Mouse (Mus musculus): ENCODE results near the gene Palmd.

Gene Palmd

GRCm38 (mm10) chr3:116968540-116968997 lies at the start of gene Palmd:
Gene Palmd, minus strand, starts transcription at chr3:116968987.
- DNase-seq (ENCODE audit: low spot score): no peak

- DNase-seq (ENCODE audit: low spot score): no peak
Measured at GRCm38 (mm10) chr3:117010182-117010581, 41.4 kb upstream of the Palmd start.

- no peak for DNase-seq (ENCODE audit: low spot score)
Measured at GRCm38 (mm10) chr3:117007340-117007739, 38.6 kb upstream of the Palmd start.

- DNase-seq (ENCODE audit: low spot score): no peak
Measured at GRCm38 (mm10) chr3:117006636-117007035, 37.8 kb upstream of the Palmd start.

GRCm38 (mm10) chr3:117003379-117003778 lies 34.6 kb upstream of the Palmd start:
- DNase-seq (ENCODE audit: low spot score): no peak

GRCm38 (mm10) chr3:117001686-117002485 lies 33.1 kb upstream of the Palmd start:
- DNase-seq (ENCODE audit: low spot score): no peak

- DNase-seq (ENCODE audit: low spot score): no peak
Measured at GRCm38 (mm10) chr3:116993011-116993410, 24.2 kb upstream of the Palmd start.

- DNase-seq (ENCODE audit: low spot score): no peak
Measured at GRCm38 (mm10) chr3:116991180-116991579, 22.4 kb upstream of the Palmd start.

- no peak for DNase-seq (ENCODE audit: low spot score)
Measured at GRCm38 (mm10) chr3:116988221-116988620, 19.4 kb upstream of the Palmd start.

- no peak for DNase-seq (ENCODE audit: low spot score)
Measured at GRCm38 (mm10) chr3:116986451-116986850, 17.7 kb upstream of the Palmd start.

GRCm38 (mm10) chr3:116985741-116986140 lies 17.0 kb upstream of the Palmd start:
- no peak for DNase-seq (ENCODE audit: low spot score)

GRCm38 (mm10) chr3:116985042-116985455 lies 16.3 kb upstream of the Palmd start:
- no peak for DNase-seq (ENCODE audit: low spot score)

- no peak for DNase-seq (ENCODE audit: low spot score)
Measured at GRCm38 (mm10) chr3:116981811-116982575, 13.2 kb upstream of the Palmd start.

- DNase-seq (ENCODE audit: low spot score): no peak
Measured at GRCm38 (mm10) chr3:116969786-116970185, 999 bp upstream of the Palmd start.

GRCm38 (mm10) chr3:116969003-116969402 lies 216 bp upstream of the Palmd start:
- no peak for DNase-seq (ENCODE audit: low spot score)

- no peak for DNase-seq (ENCODE audit: low spot score)
Measured at GRCm38 (mm10) chr3:116967967-116968366, 820 bp downstream of the Palmd start, which contains the start of gene 4930455H04Rik. Gene 4930455H04Rik, plus strand, starts transcription at chr3:116968267.

GRCm38 (mm10) chr3:116967436-116967835 lies 1.4 kb downstream of the Palmd start:
- DNase-seq (ENCODE audit: low spot score): no peak

- DNase-seq (ENCODE audit: low spot score): no peak
Measured at GRCm38 (mm10) chr3:116966800-116967199, 2.0 kb downstream of the Palmd start.

- no peak for DNase-seq (ENCODE audit: low spot score)
Measured at GRCm38 (mm10) chr3:116966225-116966624, 2.6 kb downstream of the Palmd start.

GRCm38 (mm10) chr3:116964426-116964825 lies 4.4 kb downstream of the Palmd start:
- DNase-seq (ENCODE audit: low spot score): no peak

- DNase-seq (ENCODE audit: low spot score): no peak
Measured at GRCm38 (mm10) chr3:116963213-116963612, 5.6 kb downstream of the Palmd start.

- no peak for DNase-seq (ENCODE audit: low spot score)
Measured at GRCm38 (mm10) chr3:116961354-116962142, 7.2 kb downstream of the Palmd start.
